Mouse (Mus musculus): ENCODE data around the gene Nup153.

- no peak for TF ChIP-seq CTCF (IDR thresholded peaks at IDR 0.05; ENCODE audit: insufficient read depth, low read depth, low read length)
- no peak for TF ChIP-seq POLR2A (IDR thresholded peaks at IDR 0.05; ENCODE audit: insufficient read depth, low read depth, low read length)
Measured at GRCm38 (mm10) chr13:46760921-46761320, 33.2 kb upstream of the Nup153 start.
